Mouse (Mus musculus) ovary, postnatal 14 days (tissue): ENCODE results near the gene Rgl3.

Experiments
- DNase-seq: peaks from one replicate; pipeline ENCODE4 v3.0.0; 2022; ENCODE audit warnings: low spot score

Gene Rgl3

DNA sequence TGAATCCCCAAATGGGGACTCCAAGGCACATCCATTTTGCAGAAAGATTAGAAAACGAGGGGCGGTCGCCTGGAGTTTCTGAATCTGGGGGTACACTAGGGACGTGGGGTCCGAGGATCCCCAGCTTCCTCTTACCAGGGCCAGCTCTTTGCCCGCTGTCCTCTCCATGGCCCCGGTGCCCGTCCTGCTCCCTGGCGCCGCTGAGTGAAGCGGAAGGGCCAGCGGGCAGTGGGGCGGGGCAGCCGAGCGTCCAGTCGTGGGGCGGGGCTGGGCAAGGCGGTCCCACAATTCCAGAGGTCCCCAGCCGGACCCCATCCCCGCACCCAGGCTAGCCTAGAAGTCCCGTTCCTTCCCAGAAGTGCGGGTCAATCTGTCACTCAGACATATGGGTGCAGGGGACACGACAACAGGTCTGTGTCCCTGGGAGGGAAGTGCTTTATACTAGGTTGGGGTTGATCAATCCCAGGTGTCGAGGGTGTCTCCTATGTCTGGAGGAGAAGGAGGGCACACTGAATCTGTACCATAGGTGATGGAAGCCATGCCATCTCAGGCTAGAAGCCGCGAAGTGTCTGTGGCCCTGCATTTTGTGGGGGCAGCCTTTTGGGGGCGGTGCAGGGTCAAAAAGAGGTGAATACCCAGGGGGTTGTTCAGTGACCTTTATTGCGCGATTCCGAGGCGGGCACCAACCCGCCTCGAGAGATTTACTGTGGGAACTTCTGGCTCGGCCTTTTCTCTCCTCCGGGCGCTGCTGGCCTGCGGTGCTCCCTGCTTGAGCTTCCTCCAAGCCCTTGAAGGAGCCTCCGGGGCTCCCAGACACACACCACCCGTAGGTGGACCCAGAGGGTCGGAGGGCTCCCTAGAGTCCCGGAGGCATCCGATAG, at the start of gene Rgl3:
Gene Rgl3, minus strand, starts transcription at position 217 of the 881 bp plus-strand sequence.
- DNase-seq: peak; percentile 40

DNA sequence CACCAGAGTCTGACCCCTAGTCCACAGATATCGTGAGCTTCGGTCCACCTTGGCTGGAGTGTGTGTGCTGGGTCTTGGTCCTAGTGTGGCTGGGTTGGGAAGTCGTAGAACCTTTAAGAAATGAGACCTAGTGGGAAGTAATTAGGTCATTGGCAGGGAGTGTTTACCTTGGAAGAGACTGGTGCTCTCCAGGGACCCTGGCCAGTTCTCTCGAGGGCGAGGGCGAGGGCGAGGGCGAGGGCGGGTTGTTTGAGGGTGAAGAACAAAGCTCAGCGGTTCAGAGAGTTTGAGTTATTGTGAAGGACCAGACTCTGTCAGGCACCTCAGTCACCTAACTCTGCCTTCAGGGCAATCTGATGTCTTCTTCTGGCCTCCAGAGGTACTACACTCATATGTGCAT, 48.6 kb upstream of the Rgl3 start:
- DNase-seq: no peak

DNA sequence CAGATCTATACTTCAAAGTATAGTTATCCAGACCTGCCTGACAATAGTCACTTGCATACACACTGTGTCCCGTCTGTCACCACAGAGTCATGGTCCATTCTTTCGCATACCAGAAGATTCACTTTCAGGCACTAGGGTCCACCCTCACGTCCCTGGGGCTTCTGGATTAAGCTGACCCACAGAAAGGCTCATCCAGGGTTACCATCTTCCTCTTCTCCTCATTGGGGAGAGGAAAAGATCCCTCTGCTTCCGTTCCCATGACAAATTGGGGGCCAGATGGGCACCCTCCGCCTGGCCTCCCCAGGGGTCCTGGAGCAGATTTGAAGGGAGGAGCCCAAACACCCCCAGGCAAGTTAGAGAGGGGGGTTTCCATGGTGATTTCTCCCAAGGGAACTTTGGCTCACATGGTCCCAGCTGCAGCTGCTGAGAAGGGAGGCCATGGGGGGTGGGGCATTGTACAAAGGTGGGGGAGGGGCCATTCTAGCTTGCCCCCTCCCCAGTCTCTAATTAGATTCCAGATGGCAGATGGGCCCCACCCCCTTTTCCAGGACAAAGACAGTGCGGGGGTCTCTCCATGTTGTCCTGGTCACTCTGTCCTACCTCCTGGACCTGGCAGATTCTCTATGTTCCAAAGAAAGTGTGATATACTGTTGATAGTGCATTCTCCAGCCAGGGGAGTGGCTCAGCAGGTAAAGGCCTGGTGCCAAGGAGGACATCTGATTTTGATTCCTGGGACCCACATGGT, 46.2 kb upstream of the Rgl3 start:
- no peak for DNase-seq

DNA sequence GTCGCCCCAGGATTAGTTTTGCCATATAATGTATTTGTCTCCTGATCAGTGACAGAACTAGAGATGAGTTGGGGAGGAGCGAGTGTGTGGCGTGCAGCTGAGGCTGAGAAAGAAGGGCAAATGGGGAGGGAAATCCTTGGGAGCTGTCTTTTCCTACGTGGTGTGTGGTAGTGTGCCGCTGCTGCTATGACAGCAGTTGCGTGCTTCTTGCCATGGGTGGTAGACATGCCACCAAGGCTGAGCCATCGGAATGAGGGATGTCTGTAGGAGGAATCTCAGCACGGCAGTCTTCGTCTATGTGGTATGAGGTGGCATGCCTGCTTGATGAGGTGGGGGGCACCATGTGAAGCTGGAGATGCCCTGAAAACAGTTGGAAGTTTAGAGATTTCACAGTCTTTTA, 41.1 kb upstream of the Rgl3 start:
- DNase-seq: no peak

DNA sequence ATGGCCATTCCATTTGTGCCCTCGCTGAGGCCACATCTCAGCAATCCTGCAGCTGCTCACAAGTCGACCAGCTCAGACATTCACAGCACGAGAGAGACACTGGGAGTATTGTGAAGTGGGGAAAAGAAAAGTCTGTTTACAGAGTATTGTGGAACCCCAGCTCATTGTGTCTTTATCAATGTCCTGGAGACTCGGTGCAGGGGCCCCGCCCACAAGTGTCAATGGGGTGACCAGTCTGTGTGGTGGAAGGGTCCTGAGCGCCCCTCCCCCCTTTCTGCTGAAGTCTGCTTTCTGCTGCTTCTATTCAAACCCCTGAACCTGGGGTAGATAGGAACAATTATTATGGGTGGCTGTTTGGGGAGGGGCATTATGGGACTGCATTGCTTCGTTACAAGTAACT, 39.2 kb upstream of the Rgl3 start:
- no peak for DNase-seq

DNA sequence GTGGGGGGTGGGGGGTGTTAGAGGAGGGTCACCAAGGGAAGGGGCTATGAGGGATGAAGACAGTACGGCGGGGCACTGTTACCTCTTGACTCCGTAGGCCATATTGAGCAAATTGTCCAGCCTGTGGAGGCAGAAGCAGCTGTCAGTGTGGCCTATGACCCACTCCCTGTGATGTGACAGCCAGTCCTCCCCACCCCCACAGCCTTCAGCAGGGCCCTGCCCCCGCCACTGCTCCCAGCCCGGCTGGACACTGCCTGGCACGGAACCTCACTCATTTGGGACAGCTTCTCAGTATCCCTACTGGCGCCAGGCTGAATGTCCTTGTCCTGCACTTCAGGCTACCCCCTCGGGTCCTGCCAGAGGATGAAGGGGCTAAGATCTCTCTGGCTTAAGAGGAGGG, 35.3 kb upstream of the Rgl3 start:
- DNase-seq: no peak

DNA sequence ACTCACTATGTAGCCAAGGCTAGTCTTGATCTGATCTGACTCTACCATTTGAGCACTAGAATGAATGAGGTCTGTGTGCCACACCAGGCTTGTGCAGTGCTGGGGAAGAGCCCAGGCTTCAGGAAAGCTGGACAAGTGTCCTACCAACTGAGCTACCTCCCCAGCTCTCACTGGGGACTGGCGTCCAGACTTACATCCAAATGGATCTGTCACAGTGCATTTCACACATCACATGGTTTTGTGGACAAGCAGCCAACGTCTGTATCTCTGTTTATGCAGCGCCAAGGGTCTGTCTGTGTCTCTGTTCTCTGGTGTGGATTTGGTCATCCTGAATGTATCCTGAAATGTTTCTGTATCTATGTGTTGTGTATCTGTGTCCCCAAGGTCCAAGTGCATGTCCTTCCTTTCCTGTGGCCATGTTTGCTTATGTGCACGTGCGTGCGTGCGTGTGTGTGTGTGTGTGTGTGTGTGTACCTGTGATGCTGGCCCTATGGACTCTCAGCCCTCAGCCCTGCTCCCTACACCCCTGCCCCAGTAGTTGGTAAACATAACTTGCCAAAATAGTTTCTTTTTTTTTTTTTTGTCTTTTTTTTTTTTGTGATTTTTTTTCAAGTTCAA, 28.1 kb upstream of the Rgl3 start:
- no peak for DNase-seq

DNA sequence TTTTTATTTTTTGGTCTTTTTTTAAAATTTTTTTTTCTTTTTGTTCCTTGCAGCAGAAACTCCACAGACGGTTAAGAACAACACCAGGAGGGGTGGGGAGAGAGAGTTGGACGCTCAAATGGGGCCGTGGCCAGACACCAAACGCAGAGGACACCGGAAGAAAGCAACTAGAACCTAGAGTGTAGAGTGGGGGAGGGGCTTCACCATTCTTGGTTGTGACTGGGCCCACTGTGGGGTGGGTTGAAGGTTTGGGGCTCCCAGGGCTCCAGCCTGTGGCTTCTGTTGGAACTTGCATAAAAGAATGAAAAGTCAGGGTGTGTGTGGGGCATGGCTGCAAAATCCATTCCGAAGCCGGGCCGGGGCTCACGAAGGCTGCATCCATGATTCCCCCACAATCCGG, 27.0 kb upstream of the Rgl3 start:
- DNase-seq: no peak

DNA sequence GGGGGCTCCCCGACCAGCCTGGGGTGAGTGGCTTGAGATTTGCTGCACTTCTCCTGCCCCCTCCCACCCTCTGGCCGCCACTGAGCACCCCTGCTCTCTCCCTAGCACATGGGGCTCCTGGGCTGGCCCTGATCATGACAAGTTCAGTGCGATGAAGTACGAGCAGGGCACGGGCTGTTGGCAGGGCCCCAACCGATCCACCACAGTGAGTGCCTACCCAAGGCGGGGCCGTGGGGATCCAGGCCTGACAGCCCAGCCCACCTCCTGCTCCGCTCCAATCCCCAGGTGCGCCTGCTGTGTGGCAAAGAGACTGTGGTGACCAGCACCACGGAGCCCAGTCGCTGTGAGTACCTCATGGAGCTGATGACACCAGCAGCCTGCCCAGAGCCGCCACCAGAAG, 23.5 kb upstream of the Rgl3 start:
- no peak for DNase-seq

DNA sequence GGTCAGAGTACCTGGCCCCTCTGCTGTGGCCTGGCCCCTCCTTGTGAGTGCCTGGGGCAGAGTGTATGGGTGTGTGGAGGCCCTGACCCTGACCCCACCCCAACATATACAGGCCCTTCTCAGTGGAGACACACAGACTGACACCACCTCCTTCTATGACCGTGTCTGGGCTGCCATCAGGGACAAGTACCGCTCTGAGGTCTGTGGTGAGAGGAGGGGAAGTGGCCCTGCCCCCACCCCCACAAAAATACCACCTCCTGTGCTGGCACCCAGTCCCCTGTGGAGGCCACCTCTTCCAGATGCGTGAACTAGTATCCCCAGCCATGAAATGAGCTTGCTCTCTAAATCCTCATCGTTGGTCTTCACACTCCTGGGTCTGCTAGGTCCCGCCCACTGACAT, 21.8 kb upstream of the Rgl3 start:
- DNase-seq: no peak

DNA sequence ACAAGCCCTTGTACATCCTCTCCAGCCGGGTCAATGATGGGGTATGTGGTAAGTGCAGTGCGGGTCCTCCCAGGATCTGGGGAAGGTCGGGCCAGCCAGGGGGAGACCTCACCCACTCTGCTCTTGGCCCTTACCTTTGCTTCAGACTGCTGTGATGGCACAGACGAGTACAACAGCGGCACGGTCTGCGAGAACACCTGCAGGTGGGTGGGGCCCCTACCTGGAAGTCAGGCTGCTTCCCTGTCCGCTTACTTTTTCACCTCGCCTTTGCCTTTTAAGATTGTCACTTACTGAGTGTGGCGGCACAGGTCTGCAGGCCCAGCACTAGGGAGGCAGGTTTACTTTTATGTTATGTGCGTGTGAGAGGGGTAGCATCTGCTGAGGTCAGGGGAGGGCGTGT, 15.3 kb upstream of the Rgl3 start:
- DNase-seq: no peak

DNA sequence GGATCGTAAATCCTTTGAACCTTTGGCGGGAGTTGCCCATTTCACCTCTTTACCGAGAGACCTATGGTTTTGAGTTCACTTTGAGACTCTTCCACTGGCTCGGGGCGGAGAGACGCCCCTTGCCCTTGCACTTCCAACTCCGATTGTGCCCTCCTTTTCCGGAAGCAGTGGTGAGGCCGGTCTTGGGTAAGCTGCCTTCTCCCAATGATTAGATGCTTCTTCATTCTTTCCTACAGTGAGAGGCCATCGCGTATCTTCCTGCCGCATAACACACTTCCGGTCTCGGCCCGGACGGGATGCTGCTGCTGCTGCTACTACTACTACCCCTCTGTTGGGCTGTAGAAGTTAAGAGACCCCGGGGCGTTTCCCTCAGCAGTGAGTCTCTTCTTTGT, 13.9 kb upstream of the Rgl3 start:
- no peak for DNase-seq

DNA sequence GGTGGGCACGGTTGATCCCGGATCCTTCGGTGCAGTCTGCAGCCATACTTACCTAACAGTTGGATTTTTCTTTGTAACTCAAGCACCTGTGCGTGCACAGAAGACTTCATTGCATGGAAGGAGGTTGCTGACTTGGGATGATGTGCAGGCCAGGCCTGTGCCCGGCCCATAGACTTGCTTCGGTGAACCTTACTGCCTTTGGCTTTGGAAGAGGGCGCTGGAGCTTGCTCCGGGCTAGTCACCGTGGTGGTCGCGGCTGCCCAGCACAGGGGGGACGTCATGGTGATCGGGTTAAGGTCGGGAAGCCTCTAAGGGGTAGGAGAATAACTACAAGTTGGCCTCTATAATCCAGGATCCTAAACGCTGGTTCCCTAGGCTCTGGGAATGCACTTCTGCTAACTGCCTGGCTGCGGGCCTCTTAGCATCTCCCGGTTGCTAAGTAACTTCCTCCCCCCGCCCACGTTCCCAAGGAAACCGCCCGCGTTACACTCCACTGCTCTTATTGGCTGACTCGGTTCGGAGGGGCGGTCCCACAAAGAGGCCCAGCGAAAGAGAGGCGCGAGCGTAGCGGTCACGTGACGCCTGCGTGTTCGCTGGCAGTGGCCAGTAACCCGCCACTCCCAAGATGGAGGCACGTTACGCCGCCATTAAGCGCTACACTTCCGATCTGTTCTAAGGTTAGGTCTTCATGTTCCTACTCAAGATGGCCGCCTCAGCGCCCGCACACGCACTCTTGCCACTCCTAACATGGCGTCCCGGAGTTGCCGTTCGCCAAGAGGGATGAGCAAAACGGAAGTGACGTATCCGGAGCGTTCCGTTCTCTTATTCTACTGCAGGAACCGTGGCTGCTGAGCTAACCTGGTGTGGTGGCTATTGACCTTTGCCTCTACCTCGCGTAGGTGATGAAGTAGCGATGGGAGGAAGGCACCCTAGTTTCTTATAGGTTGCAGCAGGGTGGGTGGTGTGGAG, 13.2 kb upstream of the Rgl3 start, which contains the start of the genes Ccdc151 and Prkcsh:
Gene Ccdc151, minus strand, starts transcription at position 441 of the 969 bp plus-strand sequence.
Gene Prkcsh, plus strand, starts transcription at position 613 of the 969 bp plus-strand sequence.
- peak; percentile 95 for DNase-seq

DNA sequence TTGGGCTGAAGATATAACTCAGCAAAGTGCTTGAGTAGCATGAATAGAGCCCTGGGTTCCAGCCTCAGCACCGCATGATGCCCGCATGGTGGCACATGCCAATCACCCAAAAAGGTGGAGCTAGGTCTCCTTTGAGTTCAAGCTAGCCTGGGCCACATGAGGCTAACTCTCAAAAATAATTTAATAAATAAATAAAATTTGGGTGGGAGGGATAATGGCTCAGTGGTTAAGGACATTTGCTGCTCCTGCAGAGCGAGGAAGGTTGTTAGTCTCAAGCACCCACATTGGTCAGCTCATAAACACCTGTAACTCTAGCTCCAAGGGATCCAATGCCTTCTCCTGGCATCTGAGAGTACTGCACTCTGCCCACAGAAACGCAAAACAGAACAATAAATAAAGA, 12.4 kb upstream of the Rgl3 start:
- no peak for DNase-seq

DNA sequence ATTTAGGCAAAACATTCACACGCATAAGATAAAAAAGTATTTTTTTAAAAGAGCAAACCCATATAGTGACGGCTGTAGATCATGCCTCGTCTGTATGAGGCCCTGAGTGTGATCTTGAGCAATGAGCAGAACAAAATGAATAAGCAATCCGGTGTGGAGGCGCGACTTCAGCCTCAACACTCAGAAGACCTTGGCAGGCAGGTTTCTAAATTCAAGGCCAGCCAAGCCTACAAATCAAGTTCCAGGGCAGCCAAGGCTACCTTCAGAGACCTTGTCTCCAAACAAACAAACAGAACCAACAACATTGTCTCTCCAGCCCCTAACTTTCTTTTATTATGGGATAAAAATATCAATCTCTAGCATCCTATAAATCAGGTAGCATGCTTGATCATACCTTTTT, 11.1 kb upstream of the Rgl3 start:
- no peak for DNase-seq

DNA sequence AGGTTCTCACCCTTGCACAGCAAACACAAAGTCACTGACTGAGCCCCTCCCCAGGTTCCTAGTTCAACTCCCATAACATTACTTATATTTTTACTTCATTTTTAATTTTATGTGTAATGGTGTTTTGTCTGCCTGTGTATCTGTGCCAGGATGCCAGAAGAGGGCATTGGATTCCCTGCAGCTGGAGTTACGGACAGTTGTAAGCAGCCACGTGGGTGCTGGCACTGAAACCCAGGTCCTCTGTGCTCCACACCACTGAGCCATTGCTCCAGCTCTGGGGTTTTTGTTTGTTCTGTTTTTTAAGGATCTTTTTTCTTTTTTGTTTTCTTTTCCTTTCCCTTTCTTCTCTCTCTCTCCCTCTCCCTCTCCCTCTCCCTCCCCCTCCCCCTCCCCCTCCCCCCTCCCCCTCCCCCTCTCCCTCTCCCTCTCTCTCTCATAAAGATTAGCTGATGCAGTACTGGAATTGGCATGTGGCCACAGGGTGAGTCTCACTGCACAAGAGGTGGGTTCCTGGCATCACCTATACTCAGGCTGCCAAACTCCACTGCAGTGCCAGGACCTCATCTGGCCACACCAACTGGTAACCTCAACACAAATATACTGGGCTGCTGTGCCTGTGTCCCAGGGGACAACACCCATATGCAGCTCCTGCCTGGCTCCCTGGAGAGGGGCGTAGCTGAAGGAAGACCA, 7.1 kb upstream of the Rgl3 start:
- DNase-seq: no peak

DNA sequence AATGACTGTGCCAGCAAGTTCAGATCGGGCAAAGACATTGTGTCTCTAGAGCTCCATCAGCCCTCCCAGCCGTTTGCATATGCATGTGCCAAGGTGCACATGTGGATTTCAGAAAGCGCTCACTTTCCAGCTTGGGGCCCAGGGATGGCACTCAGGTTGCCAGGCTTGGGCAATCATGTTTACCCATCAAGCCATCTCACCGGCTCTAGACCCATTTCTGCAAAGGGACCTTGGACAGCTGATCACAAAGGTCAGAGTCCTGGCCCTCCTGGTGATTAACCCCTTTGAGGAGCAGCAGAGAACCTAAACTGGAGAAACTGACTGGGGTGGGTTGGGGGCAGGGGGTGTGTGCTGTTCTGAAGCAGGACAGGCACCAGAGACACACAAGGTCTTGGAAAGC, 3.0 kb upstream of the Rgl3 start:
- DNase-seq: no peak

DNA sequence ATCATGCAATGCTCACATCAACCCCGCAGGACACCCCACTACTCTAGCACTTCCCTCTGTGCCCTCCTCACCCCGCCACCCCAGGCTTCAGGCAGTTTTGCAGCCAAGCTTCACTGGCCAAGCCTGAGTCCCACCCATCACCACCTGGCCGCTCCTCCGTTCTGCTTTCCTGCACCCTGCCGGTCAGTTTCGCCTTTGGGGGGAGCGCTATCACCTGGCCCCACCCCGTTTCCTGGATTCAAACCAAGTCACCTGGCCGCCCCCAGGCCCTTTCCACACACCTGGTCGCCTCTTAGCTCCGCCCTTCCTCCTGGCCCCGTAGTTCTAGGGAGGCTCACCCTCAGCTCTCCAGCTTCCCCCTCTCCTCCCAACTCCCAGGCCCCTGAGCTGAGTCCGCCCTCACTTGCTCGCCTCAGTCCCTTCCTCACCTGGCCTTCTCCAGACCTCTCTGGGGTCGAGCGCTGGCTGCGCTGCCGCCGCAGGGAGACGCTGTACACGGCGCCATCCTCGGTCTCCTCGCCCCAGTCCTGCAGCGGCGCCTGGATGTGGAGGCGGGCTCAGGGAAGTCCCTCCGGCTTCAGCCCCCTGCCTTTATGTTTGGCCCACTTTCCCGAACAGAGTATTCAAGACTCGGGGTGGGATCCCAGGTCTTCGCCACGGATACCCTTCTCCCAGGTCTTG, 685 bp downstream of the Rgl3 start:
- peak; percentile 25 for DNase-seq

DNA sequence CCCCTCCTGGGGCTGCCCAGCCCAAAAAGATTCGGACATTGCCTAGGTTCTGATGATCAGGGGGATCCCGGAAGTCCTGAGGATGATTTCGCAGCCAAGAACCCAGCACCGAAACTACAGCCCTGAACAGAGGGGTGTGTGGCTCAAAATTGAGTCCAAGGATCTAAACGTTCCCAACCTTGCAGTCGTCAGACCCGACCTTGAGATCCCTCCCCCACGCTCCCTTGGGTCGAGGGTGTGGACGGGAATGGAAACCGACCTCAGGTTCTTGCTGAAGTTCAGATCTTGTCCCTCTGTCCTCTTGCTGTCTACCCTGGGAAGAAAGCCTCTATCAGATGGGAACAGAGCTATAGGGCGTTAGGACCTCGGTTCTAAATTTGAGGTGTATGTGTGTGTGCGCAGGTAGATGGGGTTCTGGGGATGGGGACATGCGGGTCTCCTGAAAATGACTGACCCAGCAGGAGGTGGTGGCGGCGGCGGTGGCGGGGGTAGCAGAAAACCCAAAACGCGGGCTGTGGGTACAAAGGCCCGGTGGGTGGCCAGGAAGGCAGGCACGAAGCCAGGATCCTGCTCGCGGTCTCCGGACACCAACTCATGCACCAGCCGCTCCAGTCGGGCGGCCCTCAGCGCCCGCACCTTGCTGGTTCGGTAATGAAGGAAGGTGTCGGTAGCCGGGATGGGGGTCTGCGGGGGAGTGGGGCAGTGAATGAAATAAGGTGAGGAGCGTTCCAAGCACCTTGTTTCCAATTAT, 1.5 kb downstream of the Rgl3 start:
- DNase-seq: no peak

DNA sequence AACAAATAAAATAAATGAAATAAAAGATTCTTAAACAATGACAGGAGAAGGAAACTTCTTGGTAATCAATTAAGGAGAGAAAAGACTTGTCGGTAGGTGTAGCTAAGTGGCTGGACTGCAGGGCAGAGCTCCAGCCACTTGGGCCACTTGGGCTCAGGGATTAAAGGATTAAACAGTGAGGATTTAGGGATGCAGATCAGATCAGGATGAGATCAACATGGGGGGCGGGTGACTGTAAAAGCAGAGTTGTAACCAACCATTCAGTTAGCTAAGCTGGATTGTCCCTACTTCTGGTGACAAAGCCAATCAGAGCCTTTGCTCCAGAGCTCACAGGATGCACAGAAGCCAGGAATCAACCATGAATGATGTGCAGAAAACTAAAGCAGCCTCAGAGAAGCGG, 5.3 kb downstream of the Rgl3 start:
- no peak for DNase-seq
